Mouse (Mus musculus): ENCODE measurements at regions not wholly inside any gene's neighbourhood (a gene's known extent, or its start where the extent isn't known, plus 50 kb on each side); places are given as distances from the start of the nearest gene placed in this dataset.

DNA sequence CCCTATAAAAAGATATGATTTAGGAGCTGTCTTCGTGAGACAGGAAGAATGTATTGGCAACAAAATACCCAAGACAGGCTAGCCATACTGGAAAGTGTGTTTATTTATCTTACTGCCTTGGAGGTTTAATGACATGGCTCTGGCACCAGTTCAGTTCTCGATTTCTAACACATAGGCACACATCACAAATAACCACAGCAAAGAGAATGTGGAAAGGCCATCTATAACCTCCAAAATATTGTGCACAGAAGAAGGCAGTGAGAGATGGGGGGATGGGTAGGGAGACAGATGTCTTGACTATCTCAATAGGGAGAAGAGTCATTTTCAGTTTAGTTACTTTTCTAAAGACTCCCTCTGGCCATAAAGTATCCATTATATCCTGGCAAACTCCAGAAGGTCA is 90.5 kb downstream of the Minar1 start:
- intact Hi-C loops (cut with DNase I): no loop called here
- DNase-seq: no peak

DNA sequence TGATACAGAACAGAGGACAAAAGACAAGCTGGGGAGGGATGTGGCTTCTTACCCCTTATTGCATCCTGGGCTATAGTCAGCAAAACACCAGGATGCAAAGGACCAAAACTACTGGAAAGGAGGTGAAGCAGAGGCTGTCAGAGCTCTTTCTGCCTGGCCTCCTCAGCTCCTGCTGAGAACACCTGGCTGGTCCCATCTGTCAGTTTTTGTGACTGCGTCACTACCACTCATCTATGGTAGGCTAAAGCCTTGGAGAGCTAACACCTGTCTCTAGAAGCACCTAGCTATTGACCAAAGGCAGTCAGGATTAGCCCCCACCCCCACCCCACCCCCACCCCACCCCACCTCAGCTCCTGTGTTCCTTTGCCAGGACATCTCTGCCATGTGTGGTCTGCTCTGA is 98.8 kb downstream of the Minar1 start:
- no peak for DNase-seq
- intact Hi-C loops (cut with DNase I): no loop called here

DNA sequence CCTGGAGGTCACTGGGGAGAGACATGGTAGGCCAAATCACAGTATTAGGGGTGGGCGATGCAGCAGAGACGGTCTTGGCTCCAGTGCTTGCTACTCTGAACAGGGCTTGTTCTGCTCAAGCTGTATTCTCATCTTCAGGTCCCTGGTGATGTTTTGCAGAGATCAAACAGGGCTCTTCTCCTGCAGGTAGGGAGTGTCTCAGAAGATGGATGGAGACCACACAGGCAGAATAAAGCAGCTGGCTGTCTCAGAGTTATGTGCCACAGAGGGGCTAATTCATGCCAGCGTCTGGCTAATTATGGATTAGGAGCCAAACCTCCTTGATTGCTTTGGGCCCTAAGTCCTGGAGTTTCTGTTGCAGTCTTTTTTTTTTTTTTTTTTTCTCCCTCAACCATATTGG is 99.2 kb downstream of the Minar1 start:
- no peak for DNase-seq
- intact Hi-C loops (cut with DNase I): no loop called here

DNA sequence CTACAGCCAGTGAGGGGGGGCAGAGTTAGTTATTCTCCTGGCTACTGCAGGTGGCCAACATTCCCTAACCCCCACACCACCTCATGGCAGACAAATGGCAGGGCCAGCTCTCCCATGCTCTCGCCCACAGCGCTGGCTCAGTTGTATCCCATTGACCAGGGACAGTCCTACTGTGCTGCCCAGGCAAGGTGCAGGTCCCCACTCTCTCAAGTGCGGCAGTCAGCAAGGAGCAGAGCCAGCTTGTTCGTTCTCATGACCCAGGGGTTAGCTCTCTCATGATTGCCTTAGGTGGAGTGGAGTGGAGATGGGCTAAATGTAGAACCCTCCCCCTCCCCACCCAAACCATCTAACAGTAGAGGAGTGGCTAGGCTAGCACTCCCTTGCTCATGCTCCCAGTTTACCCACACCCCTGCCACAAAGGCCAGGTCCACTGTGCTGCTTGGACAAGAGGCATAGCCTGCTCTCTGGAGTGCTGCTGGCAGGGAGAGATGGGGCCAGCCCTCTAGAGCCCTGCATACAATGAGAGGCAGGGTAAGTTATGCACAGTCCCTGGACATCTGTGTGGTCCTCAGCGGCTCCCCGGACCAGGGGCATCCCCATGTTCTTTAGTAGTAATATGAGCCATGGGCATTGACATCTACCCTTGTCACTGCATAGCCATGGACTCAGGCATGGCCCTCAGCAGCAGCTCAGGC is 114.4 kb downstream of the Minar1 start:
- intact Hi-C loops (cut with DNase I): no loop called here
- DNase-seq: no peak

DNA sequence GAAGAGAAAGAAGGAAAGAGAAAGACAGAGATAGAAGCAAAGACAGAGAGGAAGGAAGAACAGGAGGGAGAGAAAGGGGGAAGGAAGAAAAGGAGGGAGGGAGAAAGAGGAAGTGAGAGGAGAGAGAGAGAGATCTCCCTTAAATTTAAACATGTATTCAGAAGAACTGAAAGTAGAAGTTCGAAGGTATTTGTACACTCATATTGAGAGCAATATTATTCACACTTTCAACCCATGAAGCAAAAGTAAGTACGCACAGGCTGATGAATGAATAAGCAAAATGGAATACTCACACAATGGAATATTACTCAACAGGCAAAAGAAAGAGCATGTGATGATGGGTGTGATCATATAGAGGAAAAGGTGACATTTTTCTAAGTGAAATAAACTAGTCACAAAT is 120.8 kb downstream of the Minar1 start:
- intact Hi-C loops (cut with DNase I): no loop called here

DNA sequence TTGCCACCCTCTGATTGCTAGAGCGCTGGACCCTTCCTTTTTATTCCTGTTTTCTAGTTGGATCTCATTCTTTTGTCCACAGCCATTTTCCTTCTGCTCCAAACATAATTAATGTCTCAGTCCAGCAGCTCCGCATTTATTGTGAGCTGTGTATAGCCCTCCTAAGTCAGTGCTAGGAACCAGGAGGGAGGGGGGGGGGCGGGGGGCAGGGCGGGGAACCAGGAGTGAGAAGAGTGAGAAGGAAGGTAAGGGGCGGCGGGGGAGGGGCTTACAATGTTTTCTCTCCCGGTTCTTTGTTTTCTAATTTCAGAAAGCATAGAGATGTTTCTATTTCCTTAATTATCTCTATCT is 125.6 kb downstream of the Minar1 start:
- intact Hi-C loops (cut with DNase I): no loop called here

More for the DNA sequence above, 120.8 kb downstream of the Minar1 start:
- DNase-seq: no peak

DNA sequence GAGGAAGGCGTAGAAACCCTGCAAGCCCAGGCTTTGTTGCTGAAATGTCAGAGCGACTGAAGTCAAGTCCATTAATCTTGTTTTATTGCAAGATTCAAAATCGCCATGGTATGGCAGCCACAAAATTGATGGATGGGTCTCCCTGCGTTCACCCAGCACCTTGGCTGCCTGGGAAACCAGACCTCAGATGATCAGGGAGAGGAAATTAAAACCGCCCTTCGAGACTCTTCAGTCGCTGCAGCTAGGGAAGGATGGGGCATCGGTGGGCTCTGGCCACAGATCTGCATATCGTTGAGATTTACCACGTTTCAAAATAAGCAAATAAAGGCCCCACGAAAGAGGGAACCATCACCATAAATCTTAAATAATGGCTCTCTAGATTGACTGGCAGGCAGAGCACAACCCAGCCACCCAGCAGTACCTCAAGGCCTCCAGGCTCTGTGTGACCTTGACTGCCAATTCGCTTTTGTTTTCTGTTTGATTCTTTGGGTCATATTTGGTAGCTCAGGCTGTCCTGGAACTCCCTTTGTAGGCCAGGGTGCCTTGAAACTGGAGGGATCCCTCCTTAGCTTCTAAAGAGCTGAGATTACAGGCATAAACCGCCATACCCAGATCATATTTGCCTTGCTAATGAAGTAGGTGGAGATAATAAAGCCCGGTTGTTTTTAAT is 126.1 kb downstream of the Minar1 start:
- intact Hi-C loops (cut with DNase I): no loop called here
- no peak for DNase-seq

More for the DNA sequence above, 125.6 kb downstream of the Minar1 start:
- no peak for DNase-seq

DNA sequence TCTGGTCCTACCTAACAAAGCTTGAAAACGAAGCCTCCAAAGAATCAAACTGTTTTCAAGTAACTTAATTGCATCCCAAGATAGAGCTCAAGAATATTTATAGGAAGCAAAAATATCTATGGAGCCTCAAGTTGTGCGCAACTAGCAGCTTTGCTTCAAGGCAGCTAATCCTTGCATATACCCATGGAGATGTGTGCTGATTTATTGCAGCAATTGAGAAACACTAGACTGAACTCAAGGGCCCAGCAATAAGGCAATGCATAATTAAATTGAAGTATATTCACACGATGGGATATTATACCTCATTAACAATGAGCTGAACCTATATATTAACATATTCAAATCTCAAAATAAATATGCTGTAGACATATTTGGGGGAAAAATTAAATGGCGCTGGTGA is 135.3 kb downstream of the Minar1 start:
- DNase-seq: no peak
- intact Hi-C loops (cut with DNase I): no loop called here

DNA sequence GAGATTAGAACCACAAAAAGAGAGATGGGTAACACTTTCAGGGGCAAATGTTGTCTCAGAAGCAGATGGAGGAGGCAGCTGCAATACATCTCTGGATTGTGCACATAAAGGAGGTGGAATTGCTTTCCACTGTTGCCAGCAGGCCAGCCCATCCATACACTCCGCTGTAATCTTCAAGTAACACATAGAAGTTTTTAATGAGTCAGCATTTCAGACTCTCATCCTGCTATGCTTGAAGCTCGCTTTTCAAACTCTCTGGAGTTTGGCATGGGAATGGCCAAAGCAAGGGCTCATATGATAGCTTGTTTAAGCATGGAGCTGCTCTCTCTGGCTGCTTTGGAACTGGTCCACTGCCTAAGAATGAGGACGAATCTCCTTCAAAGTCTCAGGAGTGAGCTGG is 143.5 kb downstream of the Minar1 start:
- intact Hi-C loops (cut with DNase I): no loop called here

DNA sequence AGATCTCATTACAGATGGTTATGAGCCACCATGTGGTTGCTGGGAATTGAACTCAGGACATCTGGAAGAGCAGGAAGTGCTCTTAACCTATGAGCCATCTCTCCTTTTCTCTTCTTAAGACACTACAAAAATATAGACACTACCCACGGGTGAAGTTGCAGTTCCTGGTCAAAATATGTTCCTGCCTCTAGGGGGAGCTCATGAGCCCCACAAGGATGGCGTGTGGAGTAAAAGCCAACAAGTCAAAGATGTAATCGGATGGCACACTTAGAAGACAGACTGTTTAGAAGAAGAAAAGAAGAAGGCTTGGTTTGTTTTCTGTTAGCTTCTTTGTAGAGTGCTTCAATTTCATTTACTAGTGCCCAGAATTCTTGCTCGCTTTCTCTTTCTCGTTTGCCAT is 161.7 kb downstream of the Minar1 start:
- intact Hi-C loops (cut with DNase I): no loop called here
- DNase-seq: peak; percentile 7 to 33

More for the DNA sequence above, 143.5 kb downstream of the Minar1 start:
- no peak for DNase-seq

DNA sequence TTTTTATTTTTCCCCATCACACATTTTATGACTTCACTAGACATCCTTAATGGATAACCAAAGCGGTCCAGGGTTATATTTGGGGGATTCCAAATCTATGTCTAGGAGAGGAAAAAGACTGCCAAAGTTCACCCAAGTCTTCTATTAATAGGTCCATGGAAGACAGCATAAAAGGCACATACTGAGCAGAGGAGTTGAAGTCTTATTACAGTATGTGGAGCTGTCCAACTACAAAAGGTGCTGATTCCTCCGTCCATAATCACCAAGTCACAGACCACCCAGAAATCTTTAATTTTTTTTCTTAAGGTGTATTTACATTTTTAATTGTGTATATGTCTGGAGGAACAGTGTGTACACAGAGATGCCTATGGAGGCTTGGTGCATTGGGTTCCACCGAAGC is 166.3 kb downstream of the Minar1 start:
- intact Hi-C loops (cut with DNase I): loop anchor here (5.0 kb wide), 1 partner anchor 216 kb away; no protein-coding TSS in a partner anchor
- DNase-seq: no peak

DNA sequence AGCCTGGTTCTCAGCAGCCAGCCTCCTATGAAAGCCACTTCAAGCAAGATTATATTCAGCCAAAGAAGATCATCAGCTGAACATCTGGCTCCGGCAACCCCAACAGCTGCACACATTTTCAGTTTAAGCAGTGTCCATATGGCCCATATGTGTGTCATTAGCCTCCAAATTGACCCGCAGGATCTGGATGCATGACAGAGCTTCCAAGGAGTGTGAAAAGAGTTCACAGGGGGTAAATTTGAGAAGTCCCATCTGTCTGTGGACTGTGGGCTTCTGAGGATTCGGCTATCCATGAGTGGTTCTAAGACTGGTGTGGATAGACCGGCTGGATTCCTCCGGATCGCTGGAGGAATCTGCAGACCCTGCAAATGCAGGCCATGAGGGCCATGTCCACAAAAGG is 173.3 kb downstream of the Minar1 start:
- DNase-seq: peak in 1 of 2 experiments; percentile 0

More for the DNA sequence above, 173.3 kb downstream of the Minar1 start:
- intact Hi-C loops (cut with DNase I): no loop called here
